Mouse (Mus musculus): Measurements from ENCODE around the gene Lmtk3.
A peak's percentile ranks its signal among the peaks of the same experiment; 100 is the strongest.

Gene Lmtk3

GRCm38 (mm10) chr7:45783511-45784091, at the start of gene Lmtk3:
Gene Lmtk3 (plus strand): TSS chr7:45783738.
- DNase-seq = peak; percentile 88 to 95

- peak; percentile 85 to 92 for DNase-seq
Measured at GRCm38 (mm10) chr7:45739162-45739763, 44.3 kb upstream of the Lmtk3 start.

GRCm38 (mm10) chr7:45739820-45740219, 43.7 kb upstream of the Lmtk3 start:
- no peak for DNase-seq

- no peak for DNase-seq
Measured at GRCm38 (mm10) chr7:45741308-45741707, 42.2 kb upstream of the Lmtk3 start.

GRCm38 (mm10) chr7:45741777-45742176, 41.8 kb upstream of the Lmtk3 start:
- peak in 1 of 2 experiments; percentile 40 for DNase-seq

GRCm38 (mm10) chr7:45742338-45742737, 41.2 kb upstream of the Lmtk3 start:
- peak; percentile 40 to 43 for DNase-seq

- peak; percentile 71 to 83 for DNase-seq
Measured at GRCm38 (mm10) chr7:45744387-45744786, 39.2 kb upstream of the Lmtk3 start.

- no peak for DNase-seq
Measured at GRCm38 (mm10) chr7:45746518-45746917, 37.0 kb upstream of the Lmtk3 start.

- DNase-seq = no peak
Measured at GRCm38 (mm10) chr7:45747450-45747849, 36.1 kb upstream of the Lmtk3 start.

GRCm38 (mm10) chr7:45748110-45748509, 35.4 kb upstream of the Lmtk3 start:
- DNase-seq = no peak

- DNase-seq = no peak
Measured at GRCm38 (mm10) chr7:45749401-45749800, 34.1 kb upstream of the Lmtk3 start.

GRCm38 (mm10) chr7:45750162-45750561, 33.4 kb upstream of the Lmtk3 start:
- no peak for DNase-seq

GRCm38 (mm10) chr7:45755703-45756102, 27.8 kb upstream of the Lmtk3 start:
- DNase-seq = no peak

GRCm38 (mm10) chr7:45759400-45759799, 24.1 kb upstream of the Lmtk3 start:
- peak in 1 of 2 experiments; percentile 8 for DNase-seq

GRCm38 (mm10) chr7:45760151-45760550, 23.4 kb upstream of the Lmtk3 start:
- no peak for DNase-seq

- no peak for DNase-seq
Measured at GRCm38 (mm10) chr7:45765995-45766394, 17.5 kb upstream of the Lmtk3 start.

GRCm38 (mm10) chr7:45766764-45767163, 16.8 kb upstream of the Lmtk3 start:
- DNase-seq = no peak

GRCm38 (mm10) chr7:45767500-45767899, 16.0 kb upstream of the Lmtk3 start:
- no peak for DNase-seq

GRCm38 (mm10) chr7:45770427-45771082, 13.0 kb upstream of the Lmtk3 start:
- DNase-seq = no peak

GRCm38 (mm10) chr7:45771101-45771500, 12.4 kb upstream of the Lmtk3 start:
- DNase-seq = no peak

GRCm38 (mm10) chr7:45775237-45775636, 8.3 kb upstream of the Lmtk3 start:
- DNase-seq = no peak

GRCm38 (mm10) chr7:45779081-45779641, 4.4 kb upstream of the Lmtk3 start:
- DNase-seq = no peak

GRCm38 (mm10) chr7:45782271-45782670, 1.3 kb upstream of the Lmtk3 start:
- DNase-seq = no peak

All from cerebellum, adult 18-20 months (tissue).